Mouse (Mus musculus) liver, embryonic 14.5 days (tissue): Measurements from ENCODE around the gene Atp8a2.

Experiments
- CTCF ChIP-seq: IDR thresholded peaks from 2 replicates; pipeline ENCODE4 v1.5.1; 2016; ENCODE audit warnings: antibody characterized with exemption, low read depth, control low read depth
- EP300 ChIP-seq: IDR thresholded peaks from 2 replicates; pipeline ENCODE4 v1.6.1; 2016; ENCODE audit warnings: antibody characterized with exemption, low read depth

DNA sequence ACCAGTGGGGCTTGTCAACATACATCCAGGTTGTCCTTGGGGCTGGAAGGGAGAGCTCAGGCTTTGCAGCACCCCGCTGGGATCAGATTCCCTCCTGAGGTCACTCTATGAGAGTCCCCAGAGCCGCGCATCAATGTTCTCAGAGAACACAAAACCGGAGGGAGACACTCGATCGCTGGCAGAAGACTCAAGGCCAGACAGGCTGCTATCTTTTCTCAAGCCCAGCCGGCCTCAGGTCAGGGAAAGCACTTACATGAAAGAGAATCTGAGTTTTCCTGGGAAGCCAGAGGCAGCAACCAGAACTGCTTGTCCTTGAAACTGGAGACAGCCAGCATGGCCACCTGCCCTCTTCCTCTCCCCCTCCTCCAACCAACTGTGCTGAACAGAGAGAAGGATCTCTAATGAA lies 519.4 kb downstream of the Atp8a2 start:
- TF ChIP-seq EP300 (no peak), CTCF (no peak)
